Mouse (Mus musculus) testis, adult 2 months (tissue): ENCODE measurements around the gene Epor.

Experiments
- CTCF ChIP-seq: fragments of 200-500 bp; IDR thresholded peaks from 2 replicates; pipeline ENCODE4 v1.5.1; 2012; ENCODE audit warnings: low read depth, mild to moderate bottlenecking, inconsistent platforms, low read length, moderate library complexity; ENCODE audit not compliant: control insufficient read depth, insufficient read depth, insufficient replicate concordance
- POLR2A ChIP-seq: fragments of 200-500 bp; IDR thresholded peaks from 2 replicates; pipeline ENCODE4 v1.6.1; 2012; ENCODE audit warnings: low read depth, mild to moderate bottlenecking, inconsistent platforms, low read length, moderate library complexity; ENCODE audit not compliant: control insufficient read depth

DNA sequence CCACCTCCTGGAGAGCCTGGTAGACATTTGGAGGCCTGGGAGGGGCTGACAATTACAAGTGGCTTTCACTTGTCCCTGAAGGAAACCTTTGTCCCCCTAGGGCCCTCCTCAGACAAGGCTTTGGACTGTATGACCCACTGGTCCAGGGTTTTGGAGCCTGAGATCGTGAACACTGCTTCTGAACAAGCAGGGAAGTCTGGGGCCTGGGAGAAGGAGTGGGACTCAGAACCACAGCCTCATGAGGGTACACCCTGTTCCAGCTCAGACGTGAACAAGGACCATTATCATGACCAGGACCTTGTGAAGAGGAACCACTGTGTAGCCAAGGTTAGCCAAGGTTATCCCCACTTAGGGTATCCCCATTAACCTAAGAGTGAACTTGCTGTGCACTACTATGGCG, 34.1 kb downstream of the Epor start:
- no peak for TF ChIP-seq CTCF
- no peak for TF ChIP-seq POLR2A
